Mouse (Mus musculus): ENCODE measurements around the gene Gm20695.

DNA sequence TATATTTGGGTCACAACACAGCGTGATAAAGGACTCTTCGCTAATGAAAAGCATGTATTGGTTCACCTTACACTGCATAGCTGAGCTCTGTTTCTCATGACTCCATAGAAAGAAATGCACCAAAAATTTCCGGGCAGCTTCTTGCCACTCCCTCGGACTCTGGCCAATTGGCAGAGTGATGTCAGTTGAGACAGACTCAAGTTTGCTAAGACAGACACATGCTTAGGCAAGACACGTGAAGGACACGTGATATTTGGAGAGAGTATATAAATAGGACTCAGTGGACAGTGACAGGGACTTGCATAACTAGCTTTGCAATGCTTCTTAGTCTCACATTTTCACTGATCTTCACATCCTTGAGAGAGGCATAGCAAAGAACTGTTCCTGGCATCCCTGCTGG, 71.9 kb downstream of the Gm20695 start:
- no peak for TF ChIP-seq POLR2A (IDR thresholded peaks at IDR 0.05; ENCODE audit: low read depth, low read length)
- no peak for TF ChIP-seq CTCF (IDR thresholded peaks at IDR 0.05; ENCODE audit: borderline replicate concordance, insufficient read depth, low read length)
